Mouse (Mus musculus): Measurements from ENCODE around the gene Atxn7l1. TPM values are rescaled to one million over a fixed set of nuclear protein-coding genes. Genes with fewer than 3 reads are reported as not detected.

Atxn7l1 gene
- polyA plus RNA-seq, 1 experiment from 2014 or later = 23.9 TPM

DNA sequence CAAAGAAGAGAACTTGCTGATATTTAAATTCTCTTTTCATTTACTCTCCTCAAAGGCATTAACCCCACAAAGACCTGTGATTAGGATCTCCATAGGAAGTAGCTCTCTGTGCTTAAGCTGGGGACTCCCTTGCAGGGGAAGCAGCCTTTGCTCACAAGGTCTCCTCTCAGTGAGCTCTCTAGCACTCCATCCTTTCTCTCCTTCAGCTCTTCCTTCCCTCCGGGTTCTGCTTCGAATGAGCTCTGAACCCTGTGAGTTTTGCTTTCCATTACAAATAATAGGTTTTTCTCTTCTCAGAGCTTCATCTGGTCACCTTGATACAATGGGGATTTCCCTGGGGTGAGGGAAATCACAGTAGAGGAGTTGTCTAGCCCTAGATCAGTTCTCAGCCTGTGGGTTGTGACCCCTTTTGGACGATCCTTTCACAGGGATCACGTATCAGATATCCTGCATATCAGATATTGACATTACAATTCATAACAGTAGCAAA lies 35.7 kb downstream of the Atxn7l1 start:
- Histone ChIP-seq H3K4me3 (replicated peaks; ENCODE audit: low read depth, low read length) (no peak overlapping the region), H3K9me3 (ENCODE audit: control insufficient read depth, low read length) (no peaks in the 10 kb centered on the region), H3K4me2 (ENCODE audit: low read length) (no peak overlapping the region), H3K36me3 (ENCODE audit: control insufficient read depth, insufficient read depth, low read length) (no peaks in the 10 kb centered on the region), H3K27ac (replicated peaks; ENCODE audit: low read depth, low read length) (no peak overlapping the region), H3K9ac (replicated peaks; ENCODE audit: low read length) (no peak overlapping the region), H3K27me3 (ENCODE audit: control insufficient read depth, insufficient read depth, low read length) (no peaks in the 10 kb centered on the region), H3K4me1 (ENCODE audit: control insufficient read depth, insufficient read depth, low read length) (no peaks in the 10 kb centered on the region)
- 58% methylated on average over 4 of the region's 4 CpGs for WGBS
- no peak for DNase-seq
- no peak for ATAC-seq (ENCODE audit: low FRiP score, low TSS enrichment)

DNA sequence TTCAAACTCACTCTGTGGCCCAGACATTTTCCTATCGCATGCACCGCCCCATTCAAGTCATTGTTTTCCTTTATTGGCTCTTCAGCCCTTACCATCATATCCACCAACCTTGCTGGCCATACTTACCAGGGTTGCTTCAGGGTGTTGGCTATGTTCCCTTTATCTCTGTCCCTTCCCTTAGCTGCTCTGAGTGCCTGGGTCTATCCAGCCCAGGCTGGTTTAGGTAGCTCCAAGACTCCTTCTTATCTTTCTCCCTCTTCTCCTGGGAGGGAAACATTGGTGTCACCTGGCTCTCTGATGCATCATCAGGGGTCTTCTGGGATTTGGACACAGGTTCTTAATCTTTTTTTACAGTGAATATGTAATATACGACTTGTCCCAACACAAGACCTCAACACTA lies 36.6 kb downstream of the Atxn7l1 start:
- Histone ChIP-seq H3K4me3 (replicated peaks; ENCODE audit: low read depth, low read length) (no peak overlapping the region), H3K9ac (replicated peaks; ENCODE audit: low read length) (no peak overlapping the region), H3K4me2 (ENCODE audit: low read length) (no peak overlapping the region), H3K4me1 (ENCODE audit: control insufficient read depth, insufficient read depth, low read length) (no peaks in the 10 kb centered on the region), H3K27me3 (ENCODE audit: control insufficient read depth, insufficient read depth, low read length) (no peaks in the 10 kb centered on the region), H3K36me3 (ENCODE audit: control insufficient read depth, insufficient read depth, low read length) (no peaks in the 10 kb centered on the region), H3K9me3 (ENCODE audit: control insufficient read depth, low read length) (no peaks in the 10 kb centered on the region), H3K27ac (replicated peaks; ENCODE audit: low read depth, low read length) (no peak overlapping the region)
- no peak for ATAC-seq (ENCODE audit: low FRiP score, low TSS enrichment)
- 93% methylated on average over 3 of the region's 3 CpGs for WGBS
- no peak for DNase-seq

DNA sequence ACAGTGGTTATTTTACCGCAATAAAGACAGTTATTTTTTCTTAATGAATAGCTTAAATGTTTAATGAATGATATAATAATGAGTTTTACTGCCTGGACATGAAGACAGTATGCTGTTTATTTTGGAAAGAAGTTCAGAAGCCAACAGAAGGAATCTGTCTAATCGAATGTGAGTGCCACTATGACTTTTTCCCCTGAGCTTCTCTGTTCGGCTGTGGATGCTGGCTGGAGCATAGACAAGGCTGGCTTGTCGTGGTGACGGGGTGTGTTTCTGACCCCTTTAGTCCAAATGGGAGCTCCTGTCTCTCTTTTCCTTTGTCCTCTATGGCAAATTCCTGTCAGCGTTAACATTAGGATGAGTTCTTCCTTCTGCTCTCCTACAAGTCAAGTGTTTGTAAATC lies 37.6 kb downstream of the Atxn7l1 start:
- Histone ChIP-seq H3K36me3 (ENCODE audit: control insufficient read depth, insufficient read depth, low read length) (no peaks in the 10 kb centered on the region), H3K4me3 (replicated peaks; ENCODE audit: low read depth, low read length) (no peak overlapping the region), H3K27ac (replicated peaks; ENCODE audit: low read depth, low read length) (0 out of 2 replicates have a peak overlapping the region, but pooled peaks have one; percentile 8), H3K4me1 (ENCODE audit: control insufficient read depth, insufficient read depth, low read length) (no peaks in the 10 kb centered on the region), H3K4me2 (ENCODE audit: low read length) (no peak overlapping the region), H3K9ac (replicated peaks; ENCODE audit: low read length) (no peak overlapping the region), H3K27me3 (ENCODE audit: control insufficient read depth, insufficient read depth, low read length) (no peaks in the 10 kb centered on the region), H3K9me3 (ENCODE audit: control insufficient read depth, low read length) (no peaks in the 10 kb centered on the region)
- ATAC-seq (ENCODE audit: low FRiP score, low TSS enrichment) = no peak
- DNase-seq = no peak
- 85% methylated on average over 6 of the region's 6 CpGs for WGBS

DNA sequence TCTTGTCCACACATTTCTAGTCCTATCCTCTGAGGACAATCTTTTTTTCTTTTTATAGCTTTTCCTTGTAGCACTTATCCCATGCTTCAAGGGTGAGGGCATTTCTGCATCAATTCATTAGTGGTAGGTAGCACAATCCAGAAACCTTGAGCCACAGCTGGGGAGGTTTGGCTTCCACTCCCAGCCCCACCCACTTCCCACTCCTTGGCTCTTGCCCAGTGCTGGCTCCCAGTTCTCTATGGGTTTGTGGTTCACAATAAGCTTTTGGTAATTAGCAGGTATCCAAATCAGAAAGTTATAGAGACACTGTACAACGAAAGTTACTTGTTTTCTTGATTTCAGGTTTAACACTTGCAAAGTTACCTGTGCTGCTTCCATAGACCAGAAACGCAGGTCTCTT lies 38.8 kb downstream of the Atxn7l1 start:
- WGBS = 98% methylated on average over 2 of the region's 2 CpGs
- Histone ChIP-seq H3K27ac (replicated peaks; ENCODE audit: low read depth, low read length) (no peak overlapping the region), H3K36me3 (ENCODE audit: control insufficient read depth, insufficient read depth, low read length) (no peaks in the 10 kb centered on the region), H3K27me3 (ENCODE audit: control insufficient read depth, insufficient read depth, low read length) (no peaks in the 10 kb centered on the region), H3K4me2 (ENCODE audit: low read length) (no peak overlapping the region), H3K9ac (replicated peaks; ENCODE audit: low read length) (no peak overlapping the region), H3K4me1 (ENCODE audit: control insufficient read depth, insufficient read depth, low read length) (0 out of 2 replicates have a peak, but pooled peaks cover 6% of the 10 kb centered on the region), H3K4me3 (replicated peaks; ENCODE audit: low read depth, low read length) (no peak overlapping the region), H3K9me3 (ENCODE audit: control insufficient read depth, low read length) (no peaks in the 10 kb centered on the region)
- no peak for ATAC-seq (ENCODE audit: low FRiP score, low TSS enrichment)
- no peak for DNase-seq

DNA sequence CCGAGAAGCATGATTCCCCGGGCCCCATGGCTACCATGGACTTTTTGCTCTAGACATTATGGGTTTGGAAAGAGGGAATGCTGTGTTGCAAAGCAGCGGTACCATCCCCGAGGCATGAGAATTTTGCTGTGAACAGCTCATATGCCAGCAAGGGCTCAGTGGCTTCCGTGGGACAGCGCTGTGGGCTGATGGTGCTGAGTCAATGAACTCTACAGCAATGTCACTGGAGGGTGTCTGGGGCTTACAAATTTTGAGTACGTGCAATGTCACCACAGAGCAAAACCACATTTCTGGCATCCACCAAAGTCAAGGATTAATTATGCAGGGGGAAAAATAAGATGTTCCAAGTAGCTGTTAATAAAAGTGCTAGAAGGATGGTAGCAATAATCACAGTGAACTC lies 42.6 kb downstream of the Atxn7l1 start:
- WGBS = 97% methylated on average over 7 of the region's 7 CpGs
- DNase-seq = no peak
- H3K36me3 ChIP-seq (ENCODE audit: control insufficient read depth, insufficient read depth, low read length) = no peaks in the 10 kb centered on the region
- H3K4me2 ChIP-seq (ENCODE audit: low read length) = no peak overlapping the region
- no peaks in the 10 kb centered on the region for H3K9me3 ChIP-seq (ENCODE audit: control insufficient read depth, low read length)
- no peak overlapping the region for H3K27ac ChIP-seq (replicated peaks; ENCODE audit: low read depth, low read length)
- ATAC-seq (ENCODE audit: low FRiP score, low TSS enrichment) = no peak
- no peak overlapping the region for H3K9ac ChIP-seq (replicated peaks; ENCODE audit: low read length)
- no peak overlapping the region for H3K4me3 ChIP-seq (replicated peaks; ENCODE audit: low read depth, low read length)
- H3K4me1 ChIP-seq (ENCODE audit: control insufficient read depth, insufficient read depth, low read length) = 0 out of 2 replicates have a peak, but pooled peaks cover 6% of the 10 kb centered on the region
- no peaks in the 10 kb centered on the region for H3K27me3 ChIP-seq (ENCODE audit: control insufficient read depth, insufficient read depth, low read length)

DNA sequence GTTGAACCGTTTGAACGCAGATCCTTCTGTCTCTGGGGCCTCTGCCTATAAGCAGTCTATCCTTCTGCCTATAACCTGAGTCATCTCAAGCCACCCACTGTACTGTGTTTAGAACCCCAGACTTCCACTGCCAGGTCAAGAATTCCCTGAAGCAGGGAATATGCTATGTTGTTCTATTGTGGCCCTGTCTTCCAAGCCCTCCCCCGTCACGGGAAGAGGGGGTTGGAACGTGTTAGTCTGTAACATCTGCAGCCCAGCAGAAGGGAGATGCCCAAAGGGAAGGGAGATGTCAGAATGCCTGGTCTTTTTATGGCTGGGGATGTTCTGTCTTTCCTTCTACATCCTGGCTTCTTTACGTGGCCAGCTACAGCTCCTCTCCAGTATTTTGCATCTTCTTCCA lies 43.1 kb downstream of the Atxn7l1 start:
- no peaks in the 10 kb centered on the region for H3K36me3 ChIP-seq (ENCODE audit: control insufficient read depth, insufficient read depth, low read length)
- ATAC-seq (ENCODE audit: low FRiP score, low TSS enrichment) = no peak
- WGBS = 83% methylated on average over 6 of the region's 6 CpGs

DNA sequence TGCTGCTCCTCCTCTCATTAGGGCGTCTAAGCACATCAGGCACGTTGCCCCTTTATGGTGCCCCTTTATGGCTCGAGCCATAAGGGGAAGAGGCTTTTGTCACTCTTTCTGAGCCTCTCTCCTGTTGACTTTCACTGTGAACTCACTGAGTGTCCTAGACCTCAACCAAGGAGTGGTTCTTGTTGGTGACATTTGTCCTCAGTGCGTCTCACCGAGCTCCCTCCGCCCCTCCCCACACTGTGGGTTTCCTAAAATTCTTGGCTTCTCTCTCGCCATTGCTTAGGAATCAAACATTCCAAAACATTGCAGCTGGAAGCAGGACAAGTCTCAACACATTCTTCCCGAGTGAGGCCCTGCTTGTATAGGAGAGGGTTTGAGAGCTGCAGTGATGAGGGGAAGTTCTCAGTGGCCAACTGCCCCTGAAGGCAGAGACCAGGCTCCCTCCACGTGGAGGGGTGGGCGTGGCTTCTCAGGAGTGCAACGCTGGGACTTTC lies 46.0 kb downstream of the Atxn7l1 start:
- Histone ChIP-seq H3K4me2 (ENCODE audit: low read length) (no peak overlapping the region), H3K4me1 (ENCODE audit: control insufficient read depth, insufficient read depth, low read length) (0 out of 2 replicates have a peak, but pooled peaks cover 6% of the 10 kb centered on the region), H3K9ac (replicated peaks; ENCODE audit: low read length) (no peak overlapping the region), H3K36me3 (ENCODE audit: control insufficient read depth, insufficient read depth, low read length) (no peaks in the 10 kb centered on the region), H3K9me3 (ENCODE audit: control insufficient read depth, low read length) (no peaks in the 10 kb centered on the region), H3K27ac (replicated peaks; ENCODE audit: low read depth, low read length) (no peak overlapping the region), H3K27me3 (ENCODE audit: control insufficient read depth, insufficient read depth, low read length) (no peaks in the 10 kb centered on the region), H3K4me3 (replicated peaks; ENCODE audit: low read depth, low read length) (no peak overlapping the region)
- 52% methylated on average over 11 of the region's 11 CpGs for WGBS
- DNase-seq (peak; percentile 39), ATAC-seq (ENCODE audit: low FRiP score, low TSS enrichment) (no peak)

More for the DNA sequence above, 43.1 kb downstream of the Atxn7l1 start:
- Histone ChIP-seq H3K9ac (replicated peaks; ENCODE audit: low read length) (no peak overlapping the region), H3K4me3 (replicated peaks; ENCODE audit: low read depth, low read length) (no peak overlapping the region), H3K9me3 (ENCODE audit: control insufficient read depth, low read length) (no peaks in the 10 kb centered on the region), H3K27ac (replicated peaks; ENCODE audit: low read depth, low read length) (no peak overlapping the region), H3K27me3 (ENCODE audit: control insufficient read depth, insufficient read depth, low read length) (no peaks in the 10 kb centered on the region), H3K4me2 (ENCODE audit: low read length) (no peak overlapping the region), H3K4me1 (ENCODE audit: control insufficient read depth, insufficient read depth, low read length) (0 out of 2 replicates have a peak, but pooled peaks cover 6% of the 10 kb centered on the region)
- DNase-seq = no peak

DNA sequence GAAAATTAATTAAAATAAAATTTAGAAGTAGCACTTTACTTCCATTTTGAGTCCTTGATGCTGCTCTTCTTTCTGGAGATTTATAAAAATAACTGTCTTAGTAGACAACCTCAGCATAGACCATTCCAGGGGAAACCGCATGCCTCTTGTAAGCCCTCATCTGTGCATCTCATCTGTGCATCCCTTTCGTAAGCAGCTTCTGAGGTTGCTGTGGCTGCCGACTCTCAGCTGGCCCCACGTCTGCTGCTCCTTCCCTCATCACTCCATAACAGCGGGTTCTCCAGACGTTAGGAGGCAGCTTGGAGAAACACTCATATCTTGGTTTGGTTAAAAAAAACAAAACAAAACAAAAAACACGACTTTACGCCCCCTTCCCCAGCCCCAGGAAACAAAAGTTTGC lies 47.7 kb downstream of the Atxn7l1 start:
- no peak overlapping the region for H3K27ac ChIP-seq (replicated peaks; ENCODE audit: low read depth, low read length)
- DNase-seq = no peak
- H3K4me1 ChIP-seq (ENCODE audit: control insufficient read depth, insufficient read depth, low read length) = 0 out of 2 replicates have a peak, but pooled peaks cover 6% of the 10 kb centered on the region
- H3K36me3 ChIP-seq (ENCODE audit: control insufficient read depth, insufficient read depth, low read length) = no peaks in the 10 kb centered on the region
- H3K4me3 ChIP-seq (replicated peaks; ENCODE audit: low read depth, low read length) = no peak overlapping the region
- no peak overlapping the region for H3K9ac ChIP-seq (replicated peaks; ENCODE audit: low read length)
- H3K4me2 ChIP-seq (ENCODE audit: low read length) = no peak overlapping the region
- ATAC-seq (ENCODE audit: low FRiP score, low TSS enrichment) = no peak
- WGBS = 35% methylated on average over 8 of the region's 8 CpGs
- no peaks in the 10 kb centered on the region for H3K27me3 ChIP-seq (ENCODE audit: control insufficient read depth, insufficient read depth, low read length)
- H3K9me3 ChIP-seq (ENCODE audit: control insufficient read depth, low read length) = no peaks in the 10 kb centered on the region

DNA sequence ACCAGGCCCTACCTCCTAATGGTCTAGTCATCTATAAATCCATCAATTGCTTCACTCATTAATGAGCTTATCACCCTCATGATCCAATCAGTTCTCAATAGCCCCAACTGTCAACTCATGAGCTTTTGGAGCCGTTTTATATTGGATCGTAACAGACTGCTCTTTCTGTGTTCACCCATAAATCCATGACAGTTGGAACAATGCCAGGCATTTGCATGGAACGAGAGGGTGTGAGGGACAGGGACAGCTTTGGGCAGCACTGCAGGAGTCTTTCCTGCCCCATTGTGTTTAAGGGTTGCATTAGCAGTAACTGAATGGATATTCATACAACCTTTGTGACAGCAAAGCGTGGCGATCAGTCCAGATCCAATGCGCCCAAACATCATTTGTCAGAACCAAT lies 49.8 kb downstream of the Atxn7l1 start:
- Histone ChIP-seq H3K4me3 (replicated peaks; ENCODE audit: low read depth, low read length) (no peak overlapping the region), H3K9me3 (ENCODE audit: control insufficient read depth, low read length) (no peaks in the 10 kb centered on the region), H3K36me3 (ENCODE audit: control insufficient read depth, insufficient read depth, low read length) (no peaks in the 10 kb centered on the region), H3K27ac (replicated peaks; ENCODE audit: low read depth, low read length) (no peak overlapping the region), H3K4me2 (ENCODE audit: low read length) (no peak overlapping the region), H3K4me1 (ENCODE audit: control insufficient read depth, insufficient read depth, low read length) (no peaks in the 10 kb centered on the region), H3K9ac (replicated peaks; ENCODE audit: low read length) (no peak overlapping the region), H3K27me3 (ENCODE audit: control insufficient read depth, insufficient read depth, low read length) (no peaks in the 10 kb centered on the region)
- no peak; the same call in 1 of the 2 replicates for ATAC-seq (ENCODE audit: low FRiP score, low TSS enrichment)
- DNase-seq = peak; percentile 68
- 19% methylated on average over 6 of the region's 6 CpGs for WGBS
